In the genomic region with DNA sequence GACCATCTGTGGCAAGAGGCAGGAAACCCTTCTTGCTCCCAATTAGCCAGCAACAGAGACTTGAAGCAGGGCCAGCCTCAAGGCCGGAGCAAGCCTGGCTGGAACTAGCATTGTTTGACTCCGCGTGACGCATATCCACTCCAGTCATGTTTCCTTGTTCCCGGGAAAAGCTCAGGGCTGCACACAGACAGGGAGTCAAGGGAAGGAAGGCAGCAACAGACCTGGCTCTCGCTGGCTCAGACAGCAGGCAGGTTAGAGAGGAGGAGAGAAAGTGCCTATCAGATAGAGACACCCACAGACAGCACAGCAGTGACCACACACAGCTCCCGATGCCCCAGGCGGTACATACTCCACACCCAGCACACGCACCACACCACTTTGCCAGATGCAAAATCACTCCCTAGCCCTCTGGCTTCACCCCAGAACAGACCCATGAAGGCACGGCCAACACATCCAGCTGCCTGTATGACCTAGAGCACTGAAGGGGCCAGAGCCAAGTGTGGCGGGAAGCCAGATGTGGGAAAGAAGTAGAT, we compare ENCODE assay signal across 8 mouse cellular contexts.
DNase-seq lines count a peak whose midpoint lies in the region; ATAC-seq and TF ChIP-seq lines count a peak whose summit lies in the region.

No protein-coding gene starts in this region.

- no peak overlapping the region for H3K4me2 ChIP-seq in forebrain, embryonic 16.5 days (ENCODE audit: low read length)
- no peak overlapping the region for H3K4me2 ChIP-seq in hindbrain, embryonic 12.5 days (replicated peaks)
- H3K4me2 ChIP-seq in limb, embryonic 14.5 days (replicated peaks; ENCODE audit: low read depth, low read length, severe bottlenecking), result peak overlapping the region; percentile 28; the same call in 1 of the 2 replicates
- no peak overlapping the region for H3K4me2 ChIP-seq in midbrain, postnatal 0 days (ENCODE audit: low read depth, low read length, poor library complexity, severe bottlenecking)

- 0 out of 2 replicates have a peak, but pooled peaks have one; percentile 13 for ATAC-seq in forebrain, embryonic 16.5 days
- ATAC-seq in hindbrain, embryonic 12.5 days (ENCODE audit: low FRiP score), result no peak
- ATAC-seq in limb, embryonic 14.5 days (ENCODE audit: low FRiP score, low read depth), result no peak; the same call in 1 of the 2 replicates
- ATAC-seq in midbrain, postnatal 0 days (ENCODE audit: low FRiP score), result 0 out of 2 replicates have a peak, but pooled peaks have one; percentile 25
- no peak for ATAC-seq in erythroblast, adult 5-6 weeks (replicated peaks; ENCODE audit: low FRiP score, poor library complexity, severe bottlenecking)

- no peak overlapping the region for H3K4me3 ChIP-seq in C2C12 (ENCODE audit: insufficient read depth, poor library complexity, severe bottlenecking)
- H3K4me3 ChIP-seq in forebrain, embryonic 16.5 days (replicated peaks; ENCODE audit: low read length), result no peak overlapping the region
- no peak overlapping the region for H3K4me3 ChIP-seq in hindbrain, embryonic 12.5 days
- H3K4me3 ChIP-seq in limb, embryonic 14.5 days (replicated peaks; ENCODE audit: low read length), result no peak overlapping the region
- no peak overlapping the region for H3K4me3 ChIP-seq in midbrain, postnatal 0 days (ENCODE audit: low read depth, low read length)

- H3K27me3 ChIP-seq in C2C12 (ENCODE audit: control insufficient read depth, insufficient read depth, insufficient read length), result no peaks in the 10 kb centered on the region
- no peaks in the 10 kb centered on the region for H3K27me3 ChIP-seq in forebrain, embryonic 16.5 days (replicated peaks; ENCODE audit: control insufficient read depth, insufficient read depth, low read length)
- H3K27me3 ChIP-seq in hindbrain, embryonic 12.5 days, result no peaks in the 10 kb centered on the region
- no peaks in the 10 kb centered on the region for H3K27me3 ChIP-seq in limb, embryonic 14.5 days (ENCODE audit: control insufficient read depth, insufficient read depth, low read length)
- H3K27me3 ChIP-seq in midbrain, postnatal 0 days (ENCODE audit: insufficient read depth, low read length), result no peaks in the 10 kb centered on the region

- H3ac ChIP-seq in C2C12 (ENCODE audit: control insufficient read depth, insufficient read length, low read depth), result peak overlapping the region; percentile 43

- peaks cover 73% of the 10 kb centered on the region for H3K79me2 ChIP-seq in C2C12 (ENCODE audit: control insufficient read depth, insufficient read depth)

- H3K27ac ChIP-seq in forebrain, embryonic 16.5 days (ENCODE audit: low read length), result no peak overlapping the region
- H3K27ac ChIP-seq in hindbrain, embryonic 12.5 days, result peak overlapping the region; percentile 23; the same call in 1 of the 2 replicates
- peak overlapping the region; percentile 81 for H3K27ac ChIP-seq in limb, embryonic 14.5 days (replicated peaks; ENCODE audit: low read depth, low read length)
- H3K27ac ChIP-seq in midbrain, postnatal 0 days (ENCODE audit: low read depth, low read length), result peak overlapping the region; percentile 48; the same call in 1 of the 2 replicates

- TF ChIP-seq POLR2A in limb, embryonic 14.5 days (IDR thresholded peaks at IDR 0.05; ENCODE audit: borderline replicate concordance, extremely low read depth, insufficient read depth, insufficient read length), result no peak

- 38% methylated on average over 11 of the region's 11 CpGs for WGBS in forebrain, embryonic 16.5 days
- WGBS in hindbrain, embryonic 12.5 days, result 45% methylated on average over 11 of the region's 11 CpGs
- 10% methylated on average over 11 of the region's 11 CpGs for WGBS in limb, embryonic 14.5 days
- 38% methylated on average over 11 of the region's 11 CpGs for WGBS in midbrain, postnatal 0 days

- no peaks in the 10 kb centered on the region for H3K36me3 ChIP-seq in C2C12 (ENCODE audit: control insufficient read depth, insufficient read depth)
- H3K36me3 ChIP-seq in forebrain, embryonic 16.5 days (ENCODE audit: control insufficient read depth, insufficient read depth), result no peaks in the 10 kb centered on the region
- H3K36me3 ChIP-seq in hindbrain, embryonic 12.5 days, result no peaks in the 10 kb centered on the region
- H3K36me3 ChIP-seq in limb, embryonic 14.5 days (ENCODE audit: control insufficient read depth, insufficient read depth, low read length), result no peaks in the 10 kb centered on the region; the same call in 1 of the 2 replicates
- no peaks in the 10 kb centered on the region for H3K36me3 ChIP-seq in midbrain, postnatal 0 days (ENCODE audit: insufficient read depth, low read length)

- peaks cover 19% of the 10 kb centered on the region for H3K79me3 ChIP-seq in C2C12 (ENCODE audit: low read depth)

- H3K9ac ChIP-seq in forebrain, embryonic 16.5 days (replicated peaks; ENCODE audit: low read depth, low read length), result no peak overlapping the region; the same call in 1 of the 2 replicates
- H3K9ac ChIP-seq in hindbrain, embryonic 12.5 days, result no peak overlapping the region
- 0 out of 2 replicates have a peak overlapping the region, but pooled peaks have one; percentile 21 for H3K9ac ChIP-seq in limb, embryonic 14.5 days (ENCODE audit: low read depth, low read length, severe bottlenecking)
- no peak overlapping the region for H3K9ac ChIP-seq in midbrain, postnatal 0 days (replicated peaks; ENCODE audit: low read length, poor library complexity, severe bottlenecking)

- H3K4me1 ChIP-seq in forebrain, embryonic 16.5 days (replicated peaks; ENCODE audit: control insufficient read depth, insufficient read depth, low read length), result peaks cover 19% of the 10 kb centered on the region
- H3K4me1 ChIP-seq in hindbrain, embryonic 12.5 days, result peaks cover 48% of the 10 kb centered on the region
- H3K4me1 ChIP-seq in limb, embryonic 14.5 days (ENCODE audit: control insufficient read depth, insufficient read depth, low read length), result peaks cover 82% of the 10 kb centered on the region
- H3K4me1 ChIP-seq in midbrain, postnatal 0 days (ENCODE audit: insufficient read depth, low read length), result 0 out of 2 replicates have a peak, but pooled peaks cover 3% of the 10 kb centered on the region

- TF ChIP-seq CTCF in C2C12 (IDR thresholded peaks at IDR 0.05; ENCODE audit: control insufficient read depth, insufficient read depth, insufficient read length), result no peak
- TF ChIP-seq CTCF in midbrain, postnatal 0 days (IDR thresholded peaks at IDR 0.05), result no peak

- H3K9me3 ChIP-seq in forebrain, embryonic 16.5 days (ENCODE audit: control insufficient read depth, low read length), result no peaks in the 10 kb centered on the region
- H3K9me3 ChIP-seq in hindbrain, embryonic 12.5 days (replicated peaks), result no peaks in the 10 kb centered on the region
- H3K9me3 ChIP-seq in limb, embryonic 14.5 days (ENCODE audit: control insufficient read depth, low read length), result no peaks in the 10 kb centered on the region
- no peaks in the 10 kb centered on the region for H3K9me3 ChIP-seq in midbrain, postnatal 0 days (ENCODE audit: low read length)

- DNase-seq in ZHBTc4 (ENCODE audit: low read depth, low spot score), result peak; percentile 47
- peak; percentile 46 for DNase-seq in limb, embryonic 14.5 days (ENCODE audit: low spot score)
- peak; percentile 55 for DNase-seq in midbrain, postnatal 0 days (ENCODE audit: low spot score)
- no peak for DNase-seq in layer of hippocampus, postnatal 25 days (ENCODE audit: extremely low spot score in 1 of 2, low spot score in 1 of 2)

TF ChIP-seq in C2C12, 6 proteins besides CTCF, POLR2A, EP300 and RAD21:
- TF ChIP-seq CEBPB (IDR thresholded peaks at IDR 0.05; ENCODE audit: low read depth) (no peak), USF1 (IDR thresholded peaks at IDR 0.05; ENCODE audit: low read depth) (no peak), MYOG (IDR thresholded peaks at IDR 0.05; ENCODE audit: control insufficient read depth, extremely low read depth, insufficient read length) (no peak), MYOD1 (IDR thresholded peaks at IDR 0.05; ENCODE audit: control insufficient read depth, insufficient read length, low read depth) (peak; percentile 18), MAX (IDR thresholded peaks at IDR 0.05) (no peak), FOSL1 (IDR thresholded peaks at IDR 0.05; ENCODE audit: insufficient read depth, low read length, poor library complexity, severe bottlenecking) (no peak)
TF ChIP-seq in C2C12: peak in this region for 1.

Comparison
In these comparisons a context has a peak if more than half of its experiments do, and no peak if none do; other contexts are left out.
1. DNase-seq: peak in ZHBTc4 (single experiment), limb, embryonic 14.5 days (single experiment) and midbrain, postnatal 0 days (single experiment); none in layer of hippocampus, postnatal 25 days (0 of 2).
2. ATAC-seq: peak in forebrain, embryonic 16.5 days (single experiment) and midbrain, postnatal 0 days (single experiment); none in hindbrain, embryonic 12.5 days (single experiment), limb, embryonic 14.5 days (single experiment) and erythroblast, adult 5-6 weeks (single experiment).